Mouse (Mus musculus) CH12.LX (cell line): Measurements from ENCODE around the gene Slc15a2. TPM values are rescaled to one million over a fixed set of nuclear protein-coding genes. Genes with fewer than 3 reads are reported as not detected.

ENCODE experiments used
- DNase-seq: peaks from one replicate; pipeline ENCODE4 v3.0.0-alpha.2; 2013; ENCODE audit errors: extremely low read depth
- H3K27ac ChIP-seq: 2 replicates; pipeline ENCODE4 v1.5.1; 2012; ENCODE audit warnings: low read depth, mild to moderate bottlenecking, control low read depth, moderate library complexity; ENCODE audit not compliant: insufficient read depth
- H3K27me3 ChIP-seq: replicated peaks from 2 replicates; pipeline ENCODE3; 2012; ENCODE audit warnings: inconsistent platforms
- H3K36me3 ChIP-seq, 2 experiments: replicated peaks in 1 of 2; 2 replicates each; pipeline versions ENCODE3 to v1.6.1; 2012; ENCODE audit warnings: inconsistent platforms in 1 of 2, low read length in 1 of 2, mild to moderate bottlenecking in 1 of 2, mixed read lengths in 1 of 2, moderate library complexity in 1 of 2; ENCODE audit not compliant: control insufficient read depth in 1 of 2, insufficient read depth in 1 of 2
- H3K4me1 ChIP-seq, 2 experiments: 2 replicates each; pipeline ENCODE4 v1.6.1; 2012; ENCODE audit warnings: inconsistent platforms in 1 of 2, moderate library complexity in 1 of 2; ENCODE audit not compliant: insufficient read depth in 2 of 2, control insufficient read depth in 1 of 2
- H3K4me2 ChIP-seq: 2 replicates; pipeline ENCODE4 v1.6.1; 2012; ENCODE audit warnings: low read depth, mild to moderate bottlenecking, control low read depth; ENCODE audit not compliant: poor library complexity, insufficient read depth, severe bottlenecking
- H3K4me3 ChIP-seq, 3 experiments: fragments of 150-350 bp in 1 of 3; sonication (generic) in 1 of 3; replicated peaks in 1 of 3; 2 replicates each; pipeline versions ENCODE3 to v1.5.1; 2011 to 2012; ENCODE audit warnings: low read depth in 2 of 3, low read length in 2 of 3, mild to moderate bottlenecking in 2 of 3, moderate library complexity in 2 of 3, control low read depth in 1 of 3, improper control_type of control experiment in 1 of 3, inconsistent platforms in 1 of 3, mixed read lengths in 1 of 3; ENCODE audit not compliant: poor library complexity in 1 of 3
- H3K79me2 ChIP-seq: replicated peaks from 2 replicates; pipeline ENCODE4 v1.6.1; 2012; ENCODE audit warnings: mild to moderate bottlenecking, moderate library complexity; ENCODE audit not compliant: control insufficient read depth, poor library complexity, insufficient read depth, severe bottlenecking; ENCODE audit errors: extremely low read depth
- H3K9ac ChIP-seq: 2 replicates; pipeline ENCODE4 v1.6.1; 2012; ENCODE audit warnings: low read depth, mild to moderate bottlenecking, control low read depth, moderate library complexity; ENCODE audit not compliant: insufficient read depth
- H3K9me3 ChIP-seq: replicated peaks from 2 replicates; pipeline ENCODE3; 2012; ENCODE audit warnings: low read length, inconsistent platforms, mixed read lengths
- BHLHE40 ChIP-seq: IDR thresholded peaks from 2 replicates; pipeline ENCODE4 v1.6.1; 2011; ENCODE audit warnings: mild to moderate bottlenecking, low read depth, low read length, improper control_type of control experiment
- CHD2 ChIP-seq: IDR thresholded peaks from 2 replicates; pipeline ENCODE4 v1.6.1; 2011; ENCODE audit warnings: low read length, improper control_type of control experiment
- CTCF ChIP-seq, 2 experiments: IDR thresholded peaks in 1 of 2; conservative IDR thresholded peaks in 1 of 2; 2 replicates each; pipeline ENCODE4 v1.5.1; 2011 to 2012; ENCODE audit warnings: low read depth in 2 of 2, low read length in 2 of 2, improper control_type of control experiment in 1 of 2, inconsistent platforms in 1 of 2, mild to moderate bottlenecking in 1 of 2, moderate library complexity in 1 of 2
- E2F4 ChIP-seq: IDR thresholded peaks from 2 replicates; pipeline ENCODE4 v1.6.1; 2011; ENCODE audit warnings: low read depth, low read length, improper control_type of control experiment; ENCODE audit not compliant: insufficient replicate concordance
- ETS1 ChIP-seq: conservative IDR thresholded peaks from 2 replicates; pipeline ENCODE4 v1.6.1; 2012; ENCODE audit warnings: low read depth, mild to moderate bottlenecking, inconsistent platforms, low read length, improper control_type of control experiment, moderate library complexity
- GABPA ChIP-seq: IDR thresholded peaks from 2 replicates; pipeline ENCODE4 v1.6.1; 2012; ENCODE audit warnings: low read depth, low read length, improper control_type of control experiment, inconsistent platforms; ENCODE audit not compliant: insufficient replicate concordance
- JUN ChIP-seq: IDR thresholded peaks from 2 replicates; pipeline ENCODE4 v1.6.1; 2011; ENCODE audit warnings: low read depth, mild to moderate bottlenecking, low read length, improper control_type of control experiment, moderate library complexity; ENCODE audit not compliant: insufficient read depth
- KAT2A ChIP-seq: IDR thresholded peaks from 2 replicates; pipeline ENCODE4 v1.6.1; 2012; ENCODE audit warnings: low read length, improper control_type of control experiment, inconsistent platforms; ENCODE audit not compliant: insufficient replicate concordance
- MAFK ChIP-seq: IDR thresholded peaks from 2 replicates; pipeline ENCODE4 v1.6.1; 2011; ENCODE audit warnings: low read length, improper control_type of control experiment; ENCODE audit not compliant: insufficient replicate concordance
- MAX ChIP-seq: IDR thresholded peaks from 2 replicates; pipeline ENCODE4 v1.6.1; 2011; ENCODE audit warnings: low read length, improper control_type of control experiment
- MAZ ChIP-seq: IDR thresholded peaks from 2 replicates; pipeline ENCODE4 v1.6.1; 2012; ENCODE audit warnings: low read depth, mild to moderate bottlenecking, inconsistent platforms, low read length, improper control_type of control experiment, moderate library complexity
- MEF2A ChIP-seq: IDR thresholded peaks from 2 replicates; pipeline ENCODE4 v1.6.1; 2014; ENCODE audit warnings: low read depth, mild to moderate bottlenecking, inconsistent platforms, low read length, improper control_type of control experiment, borderline replicate concordance
- MXI1 ChIP-seq: IDR thresholded peaks from 2 replicates; pipeline ENCODE4 v1.6.1; 2011; ENCODE audit warnings: mild to moderate bottlenecking, low read depth, low read length, improper control_type of control experiment
- NELFE ChIP-seq: IDR thresholded peaks from 2 replicates; pipeline ENCODE4 v1.6.1; 2011; ENCODE audit warnings: low read depth, low read length, improper control_type of control experiment
- NRF1 ChIP-seq: IDR thresholded peaks from 2 replicates; pipeline ENCODE4 v1.6.1; 2014; ENCODE audit warnings: low read depth, mild to moderate bottlenecking, inconsistent platforms, low read length, improper control_type of control experiment, moderate library complexity
- PAX5 ChIP-seq: IDR thresholded peaks from 2 replicates; pipeline ENCODE4 v1.6.1; 2012; ENCODE audit warnings: low read length, inconsistent platforms, mixed read lengths
- POLR2A ChIP-seq: IDR thresholded peaks from 2 replicates; pipeline ENCODE4 v1.6.1; 2011; ENCODE audit warnings: low read depth, mild to moderate bottlenecking, improper control_type of control experiment, low read length
- RAD21 ChIP-seq: IDR thresholded peaks from 2 replicates; pipeline ENCODE4 v1.6.1; 2011; ENCODE audit warnings: low read depth, mild to moderate bottlenecking, low read length, improper control_type of control experiment, moderate library complexity
- RCOR1 ChIP-seq: conservative IDR thresholded peaks from 2 replicates; pipeline ENCODE4 v1.6.1; 2012; ENCODE audit warnings: low read depth, mild to moderate bottlenecking, inconsistent platforms, low read length, improper control_type of control experiment
- SMC3 ChIP-seq: IDR thresholded peaks from 2 replicates; pipeline ENCODE4 v1.6.1; 2011; ENCODE audit warnings: low read depth, low read length, improper control_type of control experiment
- TCF12 ChIP-seq: IDR thresholded peaks from 2 replicates; pipeline ENCODE4 v1.6.1; 2014; ENCODE audit warnings: low read depth, mild to moderate bottlenecking, inconsistent platforms, low read length, improper control_type of control experiment
- UBTF ChIP-seq: IDR thresholded peaks from 2 replicates; pipeline ENCODE4 v1.6.1; 2012; ENCODE audit warnings: low read depth, mild to moderate bottlenecking, inconsistent platforms, low read length, improper control_type of control experiment, moderate library complexity
- USF2 ChIP-seq: conservative IDR thresholded peaks from 2 replicates; pipeline ENCODE4 v1.6.1; 2011; ENCODE audit warnings: low read depth, low read length, improper control_type of control experiment
- ZKSCAN1 ChIP-seq: IDR thresholded peaks from 2 replicates; pipeline ENCODE4 v1.6.1; 2012; ENCODE audit warnings: low read depth, inconsistent platforms, low read length, improper control_type of control experiment, borderline replicate concordance
- ZNF384 ChIP-seq: IDR thresholded peaks from 2 replicates; pipeline ENCODE4 v1.6.1; 2012; ENCODE audit warnings: low read depth, low read length, improper control_type of control experiment, inconsistent platforms
- dilution Hi-C: fragments of 300-500 bp; cut with MboI; formaldehyde crosslinking; loops from 2 replicates; pipeline ENCODE4 v1.14.3; 2020; ENCODE audit warnings: low sequenced_read_pairs; ENCODE audit not compliant: extremely low pct_unique_long_range_greater_than_20kb, extremely low pct_ligation_motif_present
- in situ Hi-C: fragments of 300-500 bp; cut with MboI; formaldehyde crosslinking; loops from 3 replicates; pipeline ENCODE4 v1.14.3; 2019; ENCODE audit warnings: low sequenced_read_pairs, low pct_ligation_motif_present, low pct_unique_long_range_greater_than_20kb, mixed read lengths
- polyA plus RNA-seq: library from polyadenylated mRNA; unstranded; fragments of >175 nt; gene quantifications from 2 replicates; pipeline ENCODE4 v1.2.1, GENCODE M21; 2012; ENCODE audit warnings: low read depth; ENCODE audit not compliant: insufficient read length
- total RNA-seq, 2 experiments: library from RNA; depleted of rRNA; stranded (reverse); fragments of 300-350 nt in 1 of 2; fragments of >200 nt in 1 of 2; gene quantifications; 2 replicates each; pipeline ENCODE4 v1.2.3; 2012 to 2014

Gene Slc15a2
- total and polyA plus RNA-seq, 3 experiments, result 9.4 to 11.7 (median 11.4) TPM

DNA sequence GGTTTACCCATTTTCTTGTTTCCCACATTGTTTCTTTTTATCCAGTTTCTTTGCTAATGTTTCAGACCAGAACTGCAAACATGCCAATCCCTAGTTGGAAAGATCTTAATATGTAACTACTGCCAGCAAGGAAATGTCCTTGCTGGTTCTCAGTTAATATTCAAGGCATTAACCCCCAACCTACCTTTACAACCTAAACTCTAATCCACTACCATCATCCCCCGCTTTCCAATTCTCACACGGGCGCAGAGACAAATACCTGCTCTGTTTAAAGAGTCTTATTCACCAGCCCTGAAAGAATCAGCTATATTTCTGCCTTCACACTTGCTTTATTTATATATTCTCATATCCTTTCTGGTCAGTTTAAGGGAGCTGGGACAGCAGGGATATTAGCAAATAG is 23.9 kb upstream of the Slc15a2 start:
- H3K79me2 ChIP-seq, result no peaks in the 10 kb centered on the region
- H3K9ac ChIP-seq, result no peak overlapping the region
- in situ Hi-C loops (no loop called here), dilution Hi-C loops (no loop called here)
- no peaks in the 10 kb centered on the region for H3K36me3 ChIP-seq
- no peak for TF ChIP-seq GABPA
- TF ChIP-seq ZKSCAN1, result no peak
- TF ChIP-seq MAFK, result no peak
- no peak for TF ChIP-seq RCOR1
- no peak for TF ChIP-seq CTCF (conservative IDR thresholded peaks at IDR 0.05 in 1 of 2, IDR thresholded peaks at IDR 0.05 in 1 of 2; ENCODE audit: low read depth in 2 of 2, low read length in 2 of 2)
- TF ChIP-seq ZNF384, result no peak
- no peak for TF ChIP-seq RAD21
- H3K4me2 ChIP-seq, result no peak overlapping the region
- no peak for DNase-seq
- no peaks in the 10 kb centered on the region for H3K27me3 ChIP-seq
- no peak overlapping the region for H3K4me3 ChIP-seq
- no peak overlapping the region for H3K27ac ChIP-seq
- no peaks in the 10 kb centered on the region for H3K4me1 ChIP-seq
- no peaks in the 10 kb centered on the region for H3K9me3 ChIP-seq

DNA sequence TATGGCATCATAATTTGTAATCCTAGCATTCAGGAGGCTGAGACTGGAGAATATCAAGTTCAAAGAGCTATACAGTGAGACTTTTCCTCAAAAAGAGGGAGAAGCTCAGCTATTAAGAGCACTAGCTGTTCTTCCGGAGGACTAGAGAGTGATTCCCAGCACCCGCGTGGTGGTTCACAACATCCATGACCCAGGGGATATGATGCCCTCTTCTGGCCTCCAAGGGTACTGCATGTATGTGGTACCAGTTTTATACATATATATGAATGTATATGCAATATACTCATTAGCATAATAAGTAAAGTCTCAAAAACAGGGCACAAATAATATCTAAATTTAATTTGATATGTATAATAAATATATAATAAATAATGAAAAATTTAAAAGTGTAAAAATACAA is 17.6 kb upstream of the Slc15a2 start:
- no peak for TF ChIP-seq ZKSCAN1
- TF ChIP-seq CTCF (conservative IDR thresholded peaks at IDR 0.05 in 1 of 2, IDR thresholded peaks at IDR 0.05 in 1 of 2; ENCODE audit: low read depth in 2 of 2, low read length in 2 of 2), result peak; percentile 31 to 53; a peak in 2 of 4 replicates
- no peaks in the 10 kb centered on the region for H3K27me3 ChIP-seq
- in situ Hi-C loops (no loop called here), dilution Hi-C loops (no loop called here)
- H3K9me3 ChIP-seq, result peaks cover 6% of the 10 kb centered on the region
- H3K79me2 ChIP-seq, result no peaks in the 10 kb centered on the region
- H3K27ac ChIP-seq, result no peak overlapping the region
- DNase-seq, result no peak
- H3K4me2 ChIP-seq, result no peak overlapping the region
- peaks cover 0 to 4% of the 10 kb centered on the region in 2 experiments; a peak in 1 of 4 replicates for H3K4me1 ChIP-seq
- no peak overlapping the region for H3K9ac ChIP-seq
- H3K4me3 ChIP-seq, result no peak overlapping the region
- no peaks in the 10 kb centered on the region for H3K36me3 ChIP-seq

DNA sequence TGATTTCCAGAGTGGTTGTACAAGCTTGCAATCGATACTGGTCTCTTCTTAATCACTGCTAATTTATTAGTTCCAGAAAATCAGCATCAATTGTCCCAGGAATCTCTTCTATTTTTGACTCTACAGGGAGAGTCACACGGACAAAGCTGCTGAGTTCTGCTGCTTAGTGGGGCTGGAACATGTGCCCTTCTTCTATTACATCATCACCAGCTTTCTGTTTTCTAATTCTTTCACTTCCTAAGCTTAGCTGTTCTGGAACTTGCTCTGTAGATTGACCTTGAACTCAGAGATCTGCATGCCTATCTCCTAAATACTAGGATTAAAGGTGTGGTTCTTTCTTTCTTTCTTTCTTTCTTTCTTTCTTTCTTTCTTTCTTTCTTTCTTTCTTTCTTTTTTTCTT is 13.6 kb upstream of the Slc15a2 start:
- dilution Hi-C loops (no loop called here), in situ Hi-C loops (no loop called here)
- Histone ChIP-seq H3K4me2 (no peak overlapping the region), H3K9me3 (peaks cover 6% of the 10 kb centered on the region), H3K4me3 (no peak overlapping the region), H3K27me3 (no peaks in the 10 kb centered on the region), H3K79me2 (no peaks in the 10 kb centered on the region), H3K36me3 (no peaks in the 10 kb centered on the region), H3K4me1 (peaks cover 14 to 31% of the 10 kb centered on the region in 2 experiments), H3K9ac (no peak overlapping the region), H3K27ac (no peak overlapping the region)
- no peak for DNase-seq
- no peak for TF ChIP-seq ZNF384
- TF ChIP-seq BHLHE40, result 0 out of 2 replicates have a peak, but pooled peaks have one; percentile 26
- TF ChIP-seq TCF12, result no peak
- no peak for TF ChIP-seq PAX5
- no peak for TF ChIP-seq USF2
- TF ChIP-seq POLR2A, result no peak
- no peak for TF ChIP-seq JUN
- TF ChIP-seq CHD2, result no peak
- peak; percentile 65 for TF ChIP-seq MAX
- TF ChIP-seq MAZ, result no peak
- no peak for TF ChIP-seq NELFE
- TF ChIP-seq MEF2A, result 0 out of 2 replicates have a peak, but pooled peaks have one; percentile 46
- TF ChIP-seq UBTF, result no peak
- TF ChIP-seq RAD21, result no peak
- TF ChIP-seq KAT2A, result no peak
- TF ChIP-seq NRF1, result no peak
- TF ChIP-seq MAFK, result no peak
- TF ChIP-seq ETS1, result peak; percentile 18; the same call in 1 of the 2 replicates
- TF ChIP-seq RCOR1, result no peak
- no peak for TF ChIP-seq SMC3
- TF ChIP-seq E2F4, result no peak
- no peak for TF ChIP-seq CTCF (conservative IDR thresholded peaks at IDR 0.05 in 1 of 2, IDR thresholded peaks at IDR 0.05 in 1 of 2; ENCODE audit: low read depth in 2 of 2, low read length in 2 of 2)
- TF ChIP-seq MXI1, result no peak
